Mouse (Mus musculus) C2C12 (cell line): Measurements from ENCODE around the gene Zfhx3.

Experiments used
- CTCF ChIP-seq: IDR thresholded peaks from one replicate; pipeline ENCODE4 v1.5.1; 2011; ENCODE audit not compliant: control insufficient read depth, insufficient read depth, insufficient read length
- USF1 ChIP-seq: IDR thresholded peaks from one replicate; pipeline ENCODE4 v1.6.1; 2011; ENCODE audit warnings: low read depth, mild to moderate bottlenecking, control low read depth, moderate library complexity

- TF ChIP-seq CTCF = no peak
- TF ChIP-seq USF1 = no peak
Observed at GRCm38 (mm10) chr8:108186289-108186688, 243.8 kb downstream of the Zfhx3 start.
